Mouse (Mus musculus): ENCODE measurements at regions not wholly inside any gene's neighbourhood (a gene's known extent, or its start where the extent isn't known, plus 50 kb on each side); places are given as distances from the start of the nearest gene placed in this dataset.

DNA sequence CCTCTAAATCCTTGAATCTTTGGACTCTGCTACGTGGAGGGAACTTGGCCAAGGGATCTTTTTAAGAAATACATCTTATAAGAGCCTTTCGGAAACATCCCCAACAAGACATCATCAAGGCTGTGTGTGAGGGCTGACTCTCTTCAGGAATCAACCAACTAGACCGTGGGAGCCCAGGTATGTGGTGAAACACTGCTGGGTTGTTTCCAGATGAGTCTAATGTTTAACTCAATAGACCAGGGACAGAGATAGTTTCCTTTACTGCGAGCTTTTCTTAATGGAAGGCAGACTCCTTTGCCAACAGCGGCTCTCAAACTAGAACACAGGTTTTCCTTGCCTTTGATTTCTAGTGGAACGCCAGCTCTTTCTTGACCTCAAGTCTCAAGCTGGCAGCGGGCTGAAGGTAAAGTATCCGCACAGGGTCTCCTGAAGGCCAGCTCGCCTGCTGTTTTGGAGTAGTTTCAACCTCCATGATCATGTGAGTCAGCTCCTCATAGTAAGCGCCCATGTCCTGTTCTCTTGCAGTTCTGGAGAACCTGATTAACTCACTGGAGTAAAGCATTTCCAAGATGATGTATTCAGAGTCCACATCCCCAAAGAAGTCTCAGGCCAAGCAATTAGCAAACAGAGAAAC is 345.7 kb upstream of the Prkcq start:
- no peak overlapping the region for H3K9ac ChIP-seq
- H3K4me3 ChIP-seq, result peak overlapping the region; percentile 51

DNA sequence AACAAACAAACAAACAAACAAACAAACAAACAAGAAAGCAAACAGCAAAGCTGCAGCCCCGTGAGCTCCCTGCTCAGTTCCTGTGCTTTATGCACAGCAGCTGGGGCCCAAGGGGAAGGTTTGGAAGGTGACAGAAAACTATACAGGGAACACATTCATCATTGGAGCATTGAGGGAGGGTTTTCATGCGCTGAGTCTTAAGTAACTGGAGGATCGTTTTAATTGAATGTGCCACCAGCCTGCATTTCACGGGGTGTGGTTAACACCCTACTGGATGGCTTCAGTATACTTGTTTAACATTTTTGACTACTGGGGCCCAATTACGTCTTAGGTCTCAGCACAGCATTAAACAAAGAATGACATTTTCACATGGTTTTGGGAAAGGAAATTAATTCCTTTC is 331.9 kb upstream of the Prkcq start:
- no peak for ATAC-seq
- H3K4me1 ChIP-seq, result no peaks in the 10 kb centered on the region
- H3K4me2 ChIP-seq, result no peak overlapping the region
- H3K4me3 ChIP-seq, result no peak overlapping the region
- H3K36me3 ChIP-seq, result no peaks in the 10 kb centered on the region
- H3K27ac ChIP-seq, result no peak overlapping the region
- 69% methylated on average over 5 of the region's 5 CpGs for WGBS (ENCODE audit: insufficient replicate concordance)
- H3K9me3 ChIP-seq (replicated peaks), result no peaks in the 10 kb centered on the region
- no peak overlapping the region for H3K9ac ChIP-seq
- no peaks in the 10 kb centered on the region for H3K27me3 ChIP-seq (replicated peaks)

More for the DNA sequence above, 345.7 kb upstream of the Prkcq start:
- no peaks in the 10 kb centered on the region for H3K27me3 ChIP-seq (replicated peaks)
- no peak overlapping the region for H3K27ac ChIP-seq
- ATAC-seq, result no peak
- WGBS (ENCODE audit: insufficient replicate concordance), result 67% methylated on average over 10 of the region's 10 CpGs
- no peaks in the 10 kb centered on the region for H3K36me3 ChIP-seq
- H3K9me3 ChIP-seq (replicated peaks), result no peaks in the 10 kb centered on the region
- H3K4me2 ChIP-seq, result peak overlapping the region; percentile 61
- H3K4me1 ChIP-seq, result no peaks in the 10 kb centered on the region

DNA sequence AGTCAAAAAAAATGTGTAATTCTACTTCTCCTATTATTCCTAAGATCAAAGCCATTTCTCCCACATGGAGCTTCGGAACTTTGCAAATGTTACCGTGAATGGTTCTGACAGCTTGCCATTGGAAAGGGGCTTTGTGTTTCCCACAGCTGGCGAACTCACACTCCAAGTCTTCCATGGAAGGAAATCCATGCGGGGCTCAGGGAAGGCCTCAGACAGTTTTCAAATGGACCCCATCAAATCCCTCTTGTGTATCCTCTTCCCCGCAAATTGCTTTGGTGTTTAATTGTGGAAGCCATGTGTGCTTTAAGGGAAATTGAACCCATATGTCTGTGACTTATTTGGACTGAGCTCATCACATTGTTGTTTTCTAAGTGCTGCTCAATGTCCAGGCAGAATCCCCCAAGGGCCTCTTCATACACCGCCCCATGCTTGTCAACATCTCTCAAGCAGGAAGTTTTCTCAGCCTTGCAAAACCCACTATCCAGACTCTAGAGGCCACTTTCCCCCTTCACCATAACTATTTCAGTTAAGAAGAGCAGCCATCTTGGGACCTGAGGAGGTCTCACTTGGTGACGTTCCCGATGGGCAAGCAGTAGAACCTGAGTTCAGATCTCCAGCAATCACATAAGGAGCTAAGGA is 310.1 kb upstream of the Prkcq start:
- no peak for ATAC-seq
- Histone ChIP-seq H3K9ac (no peak overlapping the region), H3K27me3 (replicated peaks) (no peaks in the 10 kb centered on the region), H3K27ac (no peak overlapping the region), H3K9me3 (replicated peaks) (no peaks in the 10 kb centered on the region), H3K4me2 (no peak overlapping the region), H3K4me3 (no peak overlapping the region), H3K4me1 (no peaks in the 10 kb centered on the region), H3K36me3 (no peaks in the 10 kb centered on the region)
- WGBS (ENCODE audit: insufficient replicate concordance), result 71% methylated on average over 8 of the region's 8 CpGs

DNA sequence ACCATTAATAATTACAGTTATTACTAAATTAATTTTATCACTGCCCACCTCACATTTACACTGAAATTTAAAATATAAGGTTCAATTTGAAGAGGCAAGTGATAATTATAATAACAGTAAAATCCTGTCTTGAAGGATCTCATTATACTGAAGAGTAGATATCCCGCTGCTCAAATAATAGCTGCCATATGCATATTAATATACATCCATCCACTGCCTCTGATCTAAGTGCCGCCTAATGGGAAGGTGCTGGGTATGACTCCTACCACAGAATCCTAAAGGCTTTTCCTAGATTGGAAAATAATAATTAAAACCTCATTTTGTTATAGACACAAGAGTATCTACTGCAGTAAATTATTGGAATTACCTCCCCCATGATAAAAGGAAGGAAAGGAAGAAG is 307.5 kb upstream of the Prkcq start:
- H3K9me3 ChIP-seq (replicated peaks), result no peaks in the 10 kb centered on the region
- no peak overlapping the region for H3K9ac ChIP-seq
- no peak overlapping the region for H3K27ac ChIP-seq
- WGBS (ENCODE audit: insufficient replicate concordance), result 68% methylated on average over 2 of the region's 2 CpGs
- no peaks in the 10 kb centered on the region for H3K4me1 ChIP-seq
- no peak overlapping the region for H3K4me2 ChIP-seq
- ATAC-seq, result no peak
- H3K36me3 ChIP-seq, result no peaks in the 10 kb centered on the region
- H3K4me3 ChIP-seq, result no peak overlapping the region
- H3K27me3 ChIP-seq (replicated peaks), result no peaks in the 10 kb centered on the region

DNA sequence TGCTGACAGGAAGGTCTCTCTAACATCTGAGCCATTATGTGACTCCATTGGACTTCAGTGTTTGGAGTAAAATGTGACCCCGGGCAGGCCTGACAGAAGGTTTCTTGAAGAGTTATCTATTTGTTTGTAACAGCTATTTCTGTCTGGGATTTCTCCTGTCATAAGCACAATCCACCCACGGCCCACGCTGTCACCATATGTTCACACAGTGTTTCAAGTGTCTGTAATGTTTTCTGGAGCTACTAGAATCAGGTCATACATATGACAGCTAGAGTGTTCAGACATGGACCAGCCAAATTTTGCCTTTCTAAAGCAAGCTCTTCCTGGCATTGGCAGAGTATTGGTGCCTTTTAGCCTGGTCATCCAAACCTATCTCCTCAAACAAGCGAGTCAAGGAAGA is 297.6 kb upstream of the Prkcq start:
- Histone ChIP-seq H3K27me3 (replicated peaks) (no peaks in the 10 kb centered on the region), H3K9ac (no peak overlapping the region), H3K27ac (no peak overlapping the region), H3K4me1 (no peaks in the 10 kb centered on the region), H3K36me3 (no peaks in the 10 kb centered on the region), H3K4me3 (no peak overlapping the region), H3K4me2 (no peak overlapping the region), H3K9me3 (replicated peaks) (no peaks in the 10 kb centered on the region)
- 67% methylated on average over 4 of the region's 4 CpGs for WGBS (ENCODE audit: insufficient replicate concordance)
- no peak for ATAC-seq

DNA sequence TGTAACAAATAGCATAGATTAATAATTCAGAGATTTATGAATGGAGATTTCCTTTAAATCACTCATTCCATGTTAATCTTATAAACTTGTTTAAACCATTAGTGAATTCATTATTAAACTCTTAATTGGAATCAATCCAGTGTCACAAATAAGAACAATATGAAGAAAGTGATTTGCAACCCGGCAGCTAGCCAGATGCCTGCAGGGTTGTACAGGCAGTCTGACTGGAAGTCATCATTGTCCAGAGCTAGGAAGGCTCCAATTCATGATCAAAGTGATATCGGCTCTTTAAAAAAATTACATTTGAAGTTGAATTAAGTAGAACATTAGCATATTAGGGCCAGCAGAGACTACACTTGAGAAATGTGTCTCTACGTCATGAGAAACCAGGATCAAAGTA is 270.0 kb upstream of the Prkcq start:
- no peak for ATAC-seq
- 74% methylated on average over 3 of the region's 3 CpGs for WGBS (ENCODE audit: insufficient replicate concordance)
- Histone ChIP-seq H3K4me3 (no peak overlapping the region), H3K27ac (no peak overlapping the region), H3K27me3 (replicated peaks) (no peaks in the 10 kb centered on the region), H3K36me3 (no peaks in the 10 kb centered on the region), H3K4me1 (no peaks in the 10 kb centered on the region), H3K9ac (no peak overlapping the region), H3K9me3 (replicated peaks) (no peaks in the 10 kb centered on the region), H3K4me2 (no peak overlapping the region)

DNA sequence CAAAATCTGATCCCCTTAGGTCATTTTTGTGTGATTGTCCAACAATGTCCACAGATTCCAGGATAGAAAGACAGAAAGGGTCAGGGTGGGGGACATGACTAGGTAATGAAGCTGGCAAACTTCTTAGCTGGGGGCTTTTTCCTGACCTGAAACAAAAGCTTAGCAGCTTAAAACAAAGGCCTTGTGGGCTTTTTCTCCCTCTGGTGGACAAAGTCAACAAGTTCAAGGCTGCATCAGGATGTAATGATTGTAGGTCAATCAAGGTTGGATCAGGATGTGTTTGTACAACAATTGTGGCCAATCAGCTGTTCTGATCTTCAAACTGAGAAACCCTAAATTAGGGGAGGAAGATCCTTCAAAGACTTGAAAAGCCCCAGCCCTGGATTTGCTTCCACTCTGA is 252.0 kb upstream of the Prkcq start:
- no peaks in the 10 kb centered on the region for H3K4me1 ChIP-seq
- H3K9ac ChIP-seq, result no peak overlapping the region
- no peak overlapping the region for H3K27ac ChIP-seq
- H3K4me3 ChIP-seq, result no peak overlapping the region
- no peaks in the 10 kb centered on the region for H3K36me3 ChIP-seq
- no peak overlapping the region for H3K4me2 ChIP-seq
- no peaks in the 10 kb centered on the region for H3K9me3 ChIP-seq (replicated peaks)
- H3K27me3 ChIP-seq (replicated peaks), result no peaks in the 10 kb centered on the region
- no peak for ATAC-seq

DNA sequence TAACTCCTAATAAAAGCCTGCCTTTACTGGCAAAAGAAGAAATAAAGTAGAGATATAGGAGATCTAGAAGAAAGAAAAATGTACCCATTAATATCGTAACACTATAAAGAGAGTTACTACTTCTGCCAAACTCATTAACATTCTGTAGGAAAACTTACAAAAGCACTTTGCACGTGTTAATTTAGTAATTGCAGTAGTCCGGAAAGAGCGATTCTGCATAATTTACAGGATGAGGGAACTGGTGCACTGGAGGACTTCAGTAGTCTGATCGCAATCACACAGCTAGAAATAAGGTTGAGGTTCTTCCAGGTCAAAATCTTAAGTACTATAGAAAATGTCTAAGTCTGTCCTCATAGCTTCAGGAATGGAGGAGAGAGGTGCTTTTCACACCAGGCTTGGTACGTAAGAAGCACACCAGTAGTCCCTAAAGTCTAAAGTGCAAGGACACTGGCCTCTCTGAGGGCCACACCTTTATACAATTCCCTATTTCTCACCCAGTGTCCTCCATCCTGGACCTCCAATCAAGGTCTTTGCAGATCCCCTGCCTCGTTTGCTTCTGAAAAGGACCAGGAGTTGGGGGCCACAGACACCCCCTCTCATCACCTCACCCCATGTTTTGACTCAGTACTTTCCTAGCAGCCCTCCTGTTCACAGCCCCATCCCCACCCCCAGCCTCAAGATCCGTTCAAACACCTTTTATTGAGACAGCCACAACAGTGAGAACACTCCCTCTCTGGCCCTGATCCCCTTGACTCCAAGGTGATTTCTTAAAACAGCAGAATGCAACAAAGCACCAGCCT is 251.0 kb upstream of the Prkcq start:
- Histone ChIP-seq H3K27ac (no peak overlapping the region), H3K4me1 (no peaks in the 10 kb centered on the region), H3K4me2 (no peak overlapping the region), H3K9ac (no peak overlapping the region), H3K4me3 (no peak overlapping the region), H3K9me3 (replicated peaks) (no peaks in the 10 kb centered on the region), H3K27me3 (replicated peaks) (no peaks in the 10 kb centered on the region), H3K36me3 (no peaks in the 10 kb centered on the region)
- ATAC-seq, result no peak
- 55% methylated on average over 8 of the region's 8 CpGs for WGBS (ENCODE audit: insufficient replicate concordance)

DNA sequence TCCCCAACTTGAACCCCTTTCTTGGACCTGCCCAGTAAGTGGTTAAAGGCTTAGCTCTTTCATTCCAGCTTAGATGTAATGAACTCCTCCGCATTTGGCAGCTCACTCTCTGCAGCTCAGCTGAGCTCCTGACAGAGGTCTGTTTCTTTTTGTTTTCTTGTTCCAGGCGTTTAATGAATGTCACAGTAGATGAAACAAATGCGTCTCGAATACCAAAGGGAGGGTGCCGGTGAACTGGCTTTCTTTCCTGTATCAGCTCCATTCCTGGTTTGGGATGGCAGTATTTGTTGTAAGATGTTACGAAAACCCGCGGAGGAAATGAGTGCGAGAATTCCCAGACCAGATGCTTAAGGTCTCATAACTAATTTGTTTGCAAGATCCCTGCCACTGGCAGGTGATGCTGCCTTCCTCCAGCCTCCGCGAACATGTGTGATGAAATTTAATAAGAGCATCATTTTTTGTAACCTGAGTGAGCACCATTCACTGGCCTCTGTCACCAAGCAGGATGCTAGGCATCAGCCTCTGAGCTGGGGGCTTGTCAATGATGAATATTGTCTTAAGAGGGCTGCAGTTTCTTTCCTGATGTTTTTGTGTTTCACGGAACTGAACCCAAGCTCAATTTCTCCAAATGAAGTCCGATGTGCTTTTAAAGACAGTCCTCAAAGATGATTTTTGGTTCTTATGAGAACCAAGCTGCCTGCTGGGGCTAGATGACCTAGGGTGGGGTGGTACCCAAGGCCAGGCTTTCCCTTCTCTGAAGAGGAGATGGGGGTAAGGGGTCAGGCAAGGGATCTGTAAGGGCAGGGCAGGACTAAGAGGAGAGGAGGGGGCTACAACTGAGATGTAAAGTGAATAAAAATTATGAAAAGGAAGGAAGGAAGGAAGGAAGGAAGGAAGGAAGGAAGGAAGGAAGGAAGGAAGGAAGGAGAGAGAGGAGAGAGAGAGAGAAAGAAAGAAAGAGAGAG is 250.1 kb upstream of the Prkcq start:
- H3K9me3 ChIP-seq (replicated peaks), result no peaks in the 10 kb centered on the region
- 39% methylated on average over 13 of the region's 13 CpGs for WGBS (ENCODE audit: insufficient replicate concordance)
- no peak overlapping the region for H3K27ac ChIP-seq
- no peak for ATAC-seq
- H3K4me3 ChIP-seq, result no peak overlapping the region
- H3K36me3 ChIP-seq, result no peaks in the 10 kb centered on the region
- no peaks in the 10 kb centered on the region for H3K4me1 ChIP-seq
- no peak overlapping the region for H3K4me2 ChIP-seq
- no peaks in the 10 kb centered on the region for H3K27me3 ChIP-seq (replicated peaks)
- no peak overlapping the region for H3K9ac ChIP-seq

DNA sequence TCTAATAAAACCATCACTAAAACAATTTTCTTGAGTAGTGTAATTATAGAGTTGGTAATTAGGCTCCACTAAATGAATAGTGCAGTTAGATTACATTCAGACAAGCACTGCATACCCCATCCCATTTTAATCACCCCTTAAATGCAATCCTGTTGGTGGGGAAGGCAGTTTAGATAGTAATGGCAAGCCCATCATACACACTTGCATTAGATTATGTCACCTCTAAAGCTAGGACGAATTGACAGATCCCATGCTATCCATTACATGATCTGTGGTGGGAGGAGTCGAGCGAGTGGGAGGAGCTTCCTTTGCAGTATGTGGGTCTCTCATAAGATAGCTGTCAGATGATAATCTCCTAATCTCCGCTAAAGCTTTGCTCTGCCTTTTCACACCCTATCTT is 247.9 kb upstream of the Prkcq start:
- Histone ChIP-seq H3K9me3 (replicated peaks) (no peaks in the 10 kb centered on the region), H3K4me1 (no peaks in the 10 kb centered on the region), H3K27ac (no peak overlapping the region), H3K9ac (no peak overlapping the region), H3K27me3 (replicated peaks) (no peaks in the 10 kb centered on the region), H3K4me2 (no peak overlapping the region), H3K4me3 (no peak overlapping the region), H3K36me3 (no peaks in the 10 kb centered on the region)
- ATAC-seq, result no peak
- 52% methylated on average over 4 of the region's 4 CpGs for WGBS (ENCODE audit: insufficient replicate concordance)

DNA sequence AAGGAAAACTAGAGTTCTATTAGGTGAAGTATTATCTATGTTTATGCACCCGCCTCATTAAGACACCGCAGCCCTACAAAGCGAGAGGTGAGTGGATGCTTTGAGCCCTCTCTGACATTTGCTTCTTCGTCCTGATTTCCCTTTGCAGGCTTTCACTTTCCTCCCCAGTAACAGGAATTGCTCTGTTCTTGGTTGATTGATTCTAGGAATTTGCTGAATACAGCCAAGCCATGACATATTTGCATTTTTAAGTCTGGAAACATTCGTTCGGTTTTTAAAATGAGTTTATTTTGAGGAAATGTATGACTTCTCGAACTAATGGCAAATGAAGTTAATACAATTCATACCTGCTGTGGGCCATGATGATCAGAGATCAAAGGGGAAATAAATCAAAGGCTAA is 246.5 kb upstream of the Prkcq start:
- H3K36me3 ChIP-seq, result no peaks in the 10 kb centered on the region
- H3K27ac ChIP-seq, result no peak overlapping the region
- no peak overlapping the region for H3K4me2 ChIP-seq
- no peak overlapping the region for H3K9ac ChIP-seq
- no peaks in the 10 kb centered on the region for H3K9me3 ChIP-seq (replicated peaks)
- H3K27me3 ChIP-seq (replicated peaks), result no peaks in the 10 kb centered on the region
- WGBS (ENCODE audit: insufficient replicate concordance), result 67% methylated on average over 7 of the region's 7 CpGs
- no peak for ATAC-seq
- no peak overlapping the region for H3K4me3 ChIP-seq
- no peaks in the 10 kb centered on the region for H3K4me1 ChIP-seq

DNA sequence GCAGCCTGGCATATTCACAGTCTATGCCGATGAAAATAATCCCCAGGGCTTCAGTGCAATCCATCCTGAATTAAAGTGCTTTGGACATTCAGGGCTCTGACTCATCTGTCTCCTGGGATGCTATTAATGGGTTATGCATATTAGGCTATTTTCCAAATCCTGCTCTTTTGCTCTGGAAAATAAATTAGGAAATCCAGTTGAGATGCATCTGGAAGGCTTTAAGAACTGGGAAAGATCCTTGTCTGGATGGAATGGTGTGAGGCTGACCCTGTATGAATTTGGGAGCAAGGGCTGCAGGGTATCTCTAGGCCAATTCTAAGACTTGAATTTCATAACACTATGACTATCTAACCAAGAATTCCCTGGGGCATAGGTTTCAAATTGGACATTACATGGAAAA is 234.5 kb upstream of the Prkcq start:
- no peaks in the 10 kb centered on the region for H3K4me1 ChIP-seq
- no peaks in the 10 kb centered on the region for H3K9me3 ChIP-seq (replicated peaks)
- no peak for ATAC-seq
- H3K27ac ChIP-seq, result no peak overlapping the region
- no peaks in the 10 kb centered on the region for H3K27me3 ChIP-seq (replicated peaks)
- no peak overlapping the region for H3K4me3 ChIP-seq
- H3K36me3 ChIP-seq, result no peaks in the 10 kb centered on the region
- H3K9ac ChIP-seq, result no peak overlapping the region
- H3K4me2 ChIP-seq, result no peak overlapping the region
- 68% methylated on average over 1 of the region's 1 CpGs for WGBS (ENCODE audit: insufficient replicate concordance)
